Mouse (Mus musculus) stomach, embryonic 14.5 days (tissue): ENCODE measurements at regions not wholly inside any gene's neighbourhood (a gene's known extent, or its start where the extent isn't known, plus 50 kb on each side); places are given as distances from the start of the nearest gene placed in this dataset.
A peak's percentile ranks its signal among the peaks of the same experiment; 100 is the strongest.

Source experiments
- ATAC-seq: fragments of 200-750 bp; cut with Nextera tagmentation; 2 replicates; pipeline ENCODE4 v1.8.0; 2017; ENCODE audit warnings: low read depth, moderate TSS enrichment; ENCODE audit not compliant: insufficient number of reproducible peaks, insufficient read depth, low FRiP score
- H3K27ac ChIP-seq: fragments of 300-500 bp; sonication (generic); 2 replicates; pipeline ENCODE4 v1.5.1; 2014; ENCODE audit warnings: mild to moderate bottlenecking, low read length, moderate library complexity, mixed read lengths
- H3K27me3 ChIP-seq: fragments of 300-500 bp; sonication (generic); 2 replicates; pipeline ENCODE4 v1.6.1; 2014; ENCODE audit warnings: low read length, control low read depth, mixed read lengths; ENCODE audit not compliant: control insufficient read depth, insufficient read depth
- H3K36me3 ChIP-seq: fragments of 300-500 bp; sonication (generic); 2 replicates; pipeline ENCODE4 v1.6.1; 2014; ENCODE audit warnings: mild to moderate bottlenecking, control low read depth, low read length, moderate library complexity, mixed read lengths; ENCODE audit not compliant: control insufficient read depth, insufficient read depth
- H3K4me1 ChIP-seq: fragments of 300-500 bp; sonication (generic); 2 replicates; pipeline ENCODE4 v1.6.1; 2014; ENCODE audit warnings: low read length, control low read depth, mixed read lengths; ENCODE audit not compliant: control insufficient read depth, insufficient read depth
- H3K4me2 ChIP-seq: fragments of 300-500 bp; sonication (generic); replicated peaks from 2 replicates; pipeline ENCODE4 v1.6.1; 2014; ENCODE audit warnings: low read depth, low read length, control low read depth
- H3K4me3 ChIP-seq: fragments of 300-500 bp; sonication (generic); 2 replicates; pipeline ENCODE4 v1.5.1; 2014; ENCODE audit warnings: low read depth, low read length, control low read depth
- H3K9ac ChIP-seq: fragments of 300-500 bp; sonication (generic); replicated peaks from 2 replicates; pipeline ENCODE4 v1.6.1; 2014; ENCODE audit warnings: low read depth, mild to moderate bottlenecking, control low read depth, low read length, moderate library complexity, mixed read lengths
- H3K9me3 ChIP-seq: fragments of 300-500 bp; sonication (generic); 2 replicates; pipeline ENCODE4 v1.6.1; 2016; ENCODE audit warnings: low read depth, low read length, control low read depth; ENCODE audit not compliant: control insufficient read depth
- WGBS: fragments of 180-500 bp; shearing (Covaris S2); extraction: QIAGEN DNeasy Blood & Tissue Kit; methylation state at CpG from one replicate; pipeline ENCODE4 v1.1.7; 2014; 5-methylcytosine and 5-hydroxymethylcytosine counted together

GRCm38 (mm10) chr2:72773401-72773800, 206.8 kb downstream of the Sp3 start:
- H3K27ac ChIP-seq: no peak overlapping the region
- WGBS: 68% methylated on average over 4 of the region's 4 CpGs

GRCm38 (mm10) chr2:72777330-72777729, 202.9 kb downstream of the Sp3 start:
- 0 out of 2 replicates have a peak, but pooled peaks cover 4% of the 10 kb centered on the region for H3K4me1 ChIP-seq
- H3K9me3 ChIP-seq: no peaks in the 10 kb centered on the region
- no peak overlapping the region for H3K9ac ChIP-seq
- no peak for ATAC-seq
- no peaks in the 10 kb centered on the region for H3K36me3 ChIP-seq
- no peak overlapping the region for H3K4me2 ChIP-seq
- WGBS: 55% methylated on average over 3 of the region's 3 CpGs
- H3K27ac ChIP-seq: no peak overlapping the region
- no peak overlapping the region for H3K4me3 ChIP-seq
- H3K27me3 ChIP-seq: no peaks in the 10 kb centered on the region

More at GRCm38 (mm10) chr2:72773401-72773800, 206.8 kb downstream of the Sp3 start:
- Histone ChIP-seq H3K4me1 (no peaks in the 10 kb centered on the region), H3K9me3 (no peaks in the 10 kb centered on the region), H3K27me3 (no peaks in the 10 kb centered on the region), H3K4me2 (no peak overlapping the region), H3K4me3 (no peak overlapping the region), H3K9ac (no peak overlapping the region), H3K36me3 (no peaks in the 10 kb centered on the region)
- ATAC-seq: no peak

- Histone ChIP-seq H3K4me2 (no peak overlapping the region), H3K27me3 (no peaks in the 10 kb centered on the region), H3K36me3 (no peaks in the 10 kb centered on the region), H3K9ac (no peak overlapping the region), H3K27ac (no peak overlapping the region), H3K9me3 (no peaks in the 10 kb centered on the region), H3K4me3 (no peak overlapping the region), H3K4me1 (0 out of 2 replicates have a peak, but pooled peaks cover 6% of the 10 kb centered on the region)
- ATAC-seq: no peak
- 88% methylated on average over 8 of the region's 8 CpGs for WGBS
Measured at GRCm38 (mm10) chr2:72777806-72778510, 202.3 kb downstream of the Sp3 start.

GRCm38 (mm10) chr2:72779268-72780163, 200.7 kb downstream of the Sp3 start:
- H3K27ac ChIP-seq: no peak overlapping the region
- H3K27me3 ChIP-seq: no peaks in the 10 kb centered on the region
- 0 out of 2 replicates have a peak, but pooled peaks cover 6% of the 10 kb centered on the region for H3K4me1 ChIP-seq
- H3K4me3 ChIP-seq: no peak overlapping the region
- WGBS: 86% methylated on average over 7 of the region's 7 CpGs
- no peaks in the 10 kb centered on the region for H3K9me3 ChIP-seq
- H3K9ac ChIP-seq: no peak overlapping the region
- H3K36me3 ChIP-seq: no peaks in the 10 kb centered on the region
- H3K4me2 ChIP-seq: no peak overlapping the region
- ATAC-seq: no peak

GRCm38 (mm10) chr2:72781369-72782275, 198.6 kb downstream of the Sp3 start:
- ATAC-seq: no peak
- Histone ChIP-seq H3K4me2 (no peak overlapping the region), H3K4me1 (0 out of 2 replicates have a peak, but pooled peaks cover 9% of the 10 kb centered on the region), H3K36me3 (no peaks in the 10 kb centered on the region), H3K27ac (no peak overlapping the region), H3K9me3 (no peaks in the 10 kb centered on the region), H3K9ac (no peak overlapping the region), H3K4me3 (no peak overlapping the region), H3K27me3 (no peaks in the 10 kb centered on the region)
- 85% methylated on average over 15 of the region's 15 CpGs for WGBS

- H3K4me2 ChIP-seq: no peak overlapping the region
- no peaks in the 10 kb centered on the region for H3K27me3 ChIP-seq
- H3K4me3 ChIP-seq: no peak overlapping the region
- no peaks in the 10 kb centered on the region for H3K36me3 ChIP-seq
- H3K9ac ChIP-seq: no peak overlapping the region
- whole genome bisulfite sequencing: 42% methylated on average over 7 of the region's 7 CpGs
- no peaks in the 10 kb centered on the region for H3K9me3 ChIP-seq
- H3K27ac ChIP-seq: no peak overlapping the region
- H3K4me1 ChIP-seq: 0 out of 2 replicates have a peak, but pooled peaks cover 9% of the 10 kb centered on the region
- peak; percentile 70; the same call in 1 of the 2 replicates for ATAC-seq
Measured at GRCm38 (mm10) chr2:72782355-72782754, 197.9 kb downstream of the Sp3 start.

- Histone ChIP-seq H3K27ac (no peak overlapping the region), H3K4me3 (no peak overlapping the region), H3K9me3 (no peaks in the 10 kb centered on the region), H3K27me3 (no peaks in the 10 kb centered on the region), H3K4me2 (no peak overlapping the region), H3K9ac (no peak overlapping the region), H3K36me3 (no peaks in the 10 kb centered on the region), H3K4me1 (0 out of 2 replicates have a peak, but pooled peaks cover 9% of the 10 kb centered on the region)
- WGBS: 83% methylated on average over 8 of the region's 8 CpGs
- ATAC-seq: no peak
Measured at GRCm38 (mm10) chr2:72785365-72786043, 194.7 kb downstream of the Sp3 start.
